Mouse (Mus musculus): ENCODE measurements around the gene Mcoln3.

The Mcoln3 gene

DNA sequence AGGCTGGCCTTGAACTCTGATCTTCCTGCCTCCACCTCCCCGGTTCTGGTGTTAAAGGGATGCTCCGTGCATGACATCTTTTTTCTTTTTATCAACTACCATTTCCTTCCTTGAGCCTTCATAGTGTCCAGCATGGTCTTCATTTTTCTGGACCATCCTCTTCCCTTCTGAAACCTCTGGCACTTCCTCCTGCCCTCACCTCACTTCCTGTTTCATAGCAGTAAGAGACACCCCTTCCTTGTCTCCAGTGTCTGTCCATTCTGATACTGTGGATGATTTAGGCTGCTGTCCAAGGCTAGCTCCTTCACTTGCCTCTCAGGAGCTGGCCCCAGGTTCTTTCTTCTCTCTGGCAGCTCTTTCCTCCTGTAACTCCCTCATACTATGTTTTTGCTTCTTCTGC, 18.2 kb downstream of the Mcoln3 start:
- 87% methylated on average over 2 of the region's 2 CpGs for WGBS

DNA sequence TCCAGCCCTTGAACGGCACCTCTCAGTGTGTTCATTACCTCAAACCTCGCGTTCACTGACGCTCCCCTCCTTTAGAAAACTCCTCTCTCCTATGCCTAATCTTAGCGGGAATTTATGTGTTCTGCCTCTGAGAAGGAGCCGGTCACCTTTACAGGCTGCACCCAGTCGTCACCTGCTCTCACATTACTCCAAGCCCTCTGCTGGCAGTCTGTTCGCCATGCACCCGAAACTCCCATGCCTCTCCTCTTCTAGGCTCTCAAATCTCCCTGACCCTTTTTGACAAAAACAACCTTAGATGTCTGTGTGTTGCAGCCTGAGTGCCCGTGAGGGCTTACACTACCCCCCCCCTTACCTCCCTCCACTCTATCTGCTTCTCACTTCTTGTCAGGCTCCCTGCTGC, 19.2 kb downstream of the Mcoln3 start:
- 33% methylated on average over 10 of the region's 10 CpGs for WGBS

DNA sequence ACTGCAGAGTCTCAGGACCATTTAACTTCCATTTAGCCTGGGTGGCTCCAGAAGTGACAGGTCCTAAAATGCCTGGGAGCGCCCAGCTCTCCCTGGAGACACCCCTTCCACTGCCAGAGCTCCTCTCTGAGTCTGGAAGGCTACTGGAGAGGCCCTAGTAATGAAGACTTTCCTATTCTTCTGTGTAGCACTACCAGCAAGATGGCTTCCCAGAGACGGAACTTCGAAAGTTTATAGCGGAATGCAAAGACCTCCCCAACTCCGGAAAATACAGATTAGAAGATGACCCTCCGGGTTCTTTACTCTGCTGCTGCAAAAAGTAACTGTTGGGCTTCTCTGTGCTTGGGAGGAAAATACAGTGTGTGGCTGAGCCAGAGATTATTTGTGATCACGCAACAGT, 23.0 kb downstream of the Mcoln3 start:
- WGBS = 97% methylated on average over 7 of the region's 7 CpGs

DNA sequence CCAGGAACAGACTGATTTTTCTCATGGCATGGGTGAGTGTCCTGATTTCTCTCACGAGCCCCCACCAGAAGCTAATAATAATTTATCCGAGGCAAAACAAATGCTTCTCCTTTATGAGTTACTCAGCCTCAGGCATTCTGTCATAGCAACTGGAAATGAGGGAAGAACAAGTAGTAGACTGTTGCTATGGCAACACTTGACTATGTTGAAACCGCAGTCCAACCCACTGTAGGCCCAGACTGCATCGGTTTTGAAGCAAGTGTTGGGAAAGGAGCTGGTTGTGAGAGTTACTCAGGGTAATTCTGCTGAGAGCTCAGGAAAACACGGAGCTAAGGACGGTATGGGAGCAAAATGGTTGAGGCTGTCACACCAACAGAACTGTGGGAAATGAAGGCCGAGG, 25.3 kb downstream of the Mcoln3 start:
- 75% methylated on average over 7 of the region's 7 CpGs for WGBS

DNA sequence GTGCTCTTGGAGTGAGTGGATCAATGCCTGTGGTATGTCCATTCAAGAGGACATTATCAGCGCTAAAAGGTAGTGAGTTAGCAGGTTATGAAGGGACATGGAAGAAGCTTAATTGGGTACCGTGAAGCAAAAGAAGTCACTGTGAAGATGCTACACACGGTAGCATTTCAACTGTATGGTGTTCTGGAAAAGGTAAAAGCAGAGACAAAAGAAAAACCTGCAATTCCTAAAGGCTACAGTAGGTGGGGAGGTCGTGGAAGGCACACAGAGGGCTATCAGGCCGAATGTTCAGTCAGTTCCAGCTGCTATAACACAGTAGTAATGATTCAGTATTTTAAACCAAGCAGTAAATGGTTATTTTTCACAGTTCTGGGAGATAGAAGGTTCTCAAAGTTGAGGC, 28.3 kb downstream of the Mcoln3 start:
- WGBS = 60% methylated on average over 5 of the region's 5 CpGs

DNA sequence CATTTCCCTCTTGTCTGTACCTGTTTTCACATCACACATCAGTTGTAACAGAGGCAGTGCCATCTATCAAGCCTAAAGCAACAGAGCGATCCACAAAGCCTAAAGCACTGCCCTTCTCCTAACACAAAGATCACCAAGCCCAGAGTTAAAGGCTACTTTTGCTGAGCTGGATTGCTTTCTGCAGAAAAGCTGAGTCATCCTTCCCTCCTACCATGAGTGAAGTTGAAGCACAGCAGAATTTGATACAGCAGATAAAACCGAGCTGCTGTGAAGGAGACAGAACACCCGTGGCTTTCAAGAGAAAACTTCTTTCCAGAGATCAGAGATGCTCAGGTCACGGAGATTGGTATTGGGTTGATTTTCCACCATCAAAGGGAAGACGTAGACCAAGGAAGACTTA, 28.9 kb downstream of the Mcoln3 start:
- WGBS = 60% methylated on average over 5 of the region's 5 CpGs

DNA sequence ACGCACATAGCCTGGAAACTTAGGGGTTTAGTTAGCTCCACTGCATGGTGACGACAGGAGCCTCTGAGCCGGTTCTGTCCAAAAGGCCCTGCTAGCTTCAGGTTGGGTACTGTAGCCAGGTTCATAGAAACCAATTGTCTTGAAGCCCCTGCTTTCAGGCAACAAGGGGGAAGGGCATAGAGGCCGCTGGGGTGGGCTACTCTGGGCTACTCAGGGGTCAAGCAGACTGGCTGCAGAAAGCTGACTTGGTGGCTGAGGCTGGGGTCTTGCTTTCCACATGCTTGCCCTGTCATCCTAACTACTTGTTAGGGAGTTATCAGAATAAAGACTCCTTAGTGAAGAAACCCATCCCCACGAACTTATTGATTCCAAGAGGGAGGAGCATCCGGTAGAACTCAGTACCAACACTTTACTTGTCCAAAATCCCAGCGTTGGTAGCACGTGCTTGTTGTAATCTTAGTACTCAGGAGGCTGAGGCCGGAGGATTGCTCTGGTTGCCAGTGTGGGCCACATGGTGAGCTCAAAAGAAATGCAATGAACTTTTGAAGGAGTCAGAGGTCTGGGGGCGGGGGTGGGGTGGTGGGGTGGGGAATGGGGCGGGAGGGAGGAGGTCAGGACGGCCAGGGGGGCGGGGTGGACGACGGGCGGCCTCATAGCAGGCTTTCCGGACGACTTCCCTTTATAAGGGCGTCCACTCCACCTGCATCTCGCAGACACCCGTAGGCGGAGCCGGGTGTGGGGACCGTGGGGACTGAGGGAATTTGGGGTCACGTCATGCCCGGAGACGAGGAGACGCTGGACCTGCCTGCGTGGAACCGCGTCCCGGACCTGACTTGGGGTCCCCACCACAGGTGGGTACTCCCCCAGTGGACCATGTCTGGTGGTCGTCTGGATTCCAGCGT, 32.2 kb downstream of the Mcoln3 start, which contains the start of gene Mcoln2:
Gene Mcoln2, plus strand, starts transcription at position 678 of the 902 bp plus-strand sequence.
- 21% methylated on average over 34 of the region's 34 CpGs for WGBS

DNA sequence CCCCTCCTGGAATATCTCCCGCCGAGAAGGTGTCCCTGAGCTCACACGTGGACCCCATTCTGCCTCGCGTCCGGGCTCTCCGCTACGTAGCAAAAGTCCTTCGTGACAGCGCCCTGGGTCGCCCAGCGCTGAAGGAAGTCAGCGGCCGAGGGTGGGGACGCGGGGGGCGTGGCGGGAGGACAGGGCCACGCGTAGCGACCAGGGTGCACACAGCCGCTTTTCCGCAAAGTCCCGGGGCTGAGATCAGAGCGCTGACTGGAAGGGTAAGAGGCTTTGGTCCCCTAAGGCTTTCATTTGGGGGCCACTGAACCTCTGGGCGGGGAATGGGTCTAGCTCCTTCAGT, 32.8 kb downstream of the Mcoln3 start:
- under 1% methylated on average over 26 of the region's 26 CpGs for WGBS

DNA sequence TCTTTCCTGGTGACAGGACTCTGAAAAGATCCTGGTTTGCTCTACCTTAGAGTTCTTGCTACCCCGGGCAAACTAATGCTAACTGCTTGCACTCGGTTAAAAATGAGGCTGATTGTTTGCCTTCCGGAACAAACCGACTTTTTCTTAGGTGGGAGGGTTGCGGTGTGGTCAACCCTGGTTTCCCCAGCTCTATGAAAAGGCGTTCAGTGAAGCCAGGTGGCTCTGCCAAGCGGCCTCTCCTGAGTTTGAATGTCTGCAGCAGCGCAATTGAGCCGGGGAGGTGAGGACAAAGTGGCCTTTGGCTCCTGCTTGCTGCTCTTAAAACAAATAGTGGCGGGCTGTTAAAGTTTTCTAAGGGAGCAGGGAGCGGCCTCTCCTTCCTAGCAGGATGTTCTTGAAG, 33.3 kb downstream of the Mcoln3 start:
- 39% methylated on average over 11 of the region's 11 CpGs for WGBS

DNA sequence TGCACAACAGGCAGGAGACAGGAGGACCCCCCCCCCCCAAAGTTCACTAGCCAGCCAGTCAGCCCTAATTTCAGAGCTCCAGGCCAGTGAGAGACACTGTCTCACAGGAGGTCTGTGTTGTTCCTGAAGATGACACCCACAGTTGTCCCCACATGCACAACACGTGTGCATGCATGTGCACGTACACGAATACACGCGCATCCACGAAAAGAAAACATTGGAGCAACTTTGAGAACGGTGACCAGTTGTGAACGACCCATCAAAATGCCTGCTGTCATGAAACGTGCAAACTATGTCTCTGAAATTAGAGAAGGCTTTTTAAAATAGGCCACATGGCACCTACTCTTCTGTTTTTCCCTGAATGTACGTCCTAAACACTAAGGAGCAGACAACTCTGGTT, 34.1 kb downstream of the Mcoln3 start:
- 94% methylated on average over 10 of the region's 10 CpGs for WGBS

DNA sequence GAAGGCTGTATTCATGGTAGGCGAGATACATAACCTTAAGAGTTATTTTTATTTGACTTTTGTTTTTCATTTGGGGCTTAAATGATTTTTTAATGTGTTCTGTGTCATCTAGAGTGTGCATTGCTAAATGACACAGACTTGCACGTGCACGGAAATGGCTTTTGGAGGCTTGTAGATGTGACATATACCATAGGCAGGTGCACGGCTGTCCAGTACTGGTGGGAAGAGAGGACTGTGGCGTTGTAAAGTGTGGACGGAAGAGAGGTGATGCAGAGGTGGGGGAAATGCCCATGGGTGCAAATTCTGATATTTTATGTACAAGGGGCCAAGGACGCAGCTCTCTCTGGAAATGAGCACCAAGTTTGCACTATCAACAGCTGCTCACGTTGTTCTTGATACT, 34.5 kb downstream of the Mcoln3 start:
- 93% methylated on average over 8 of the region's 8 CpGs for WGBS

DNA sequence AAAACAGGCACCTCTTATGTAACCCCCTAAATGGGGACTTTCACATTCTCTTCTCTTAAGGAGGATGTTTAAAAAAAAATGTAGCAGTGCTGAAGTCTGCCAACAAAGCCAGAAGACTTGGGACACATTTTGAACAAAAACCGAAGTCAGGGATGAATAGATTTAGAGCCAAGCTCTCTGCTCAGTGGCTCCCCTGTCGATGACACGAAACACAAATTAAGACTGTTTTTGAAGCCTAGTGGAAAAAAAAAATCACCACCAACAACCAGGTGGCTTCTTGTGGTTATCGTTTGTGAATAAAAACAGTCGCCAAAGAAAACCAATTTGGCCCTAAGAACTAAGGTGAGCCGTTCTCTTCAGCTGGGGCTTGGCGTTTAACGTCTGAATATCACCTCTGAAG, 35.1 kb downstream of the Mcoln3 start:
- WGBS = 73% methylated on average over 8 of the region's 8 CpGs

DNA sequence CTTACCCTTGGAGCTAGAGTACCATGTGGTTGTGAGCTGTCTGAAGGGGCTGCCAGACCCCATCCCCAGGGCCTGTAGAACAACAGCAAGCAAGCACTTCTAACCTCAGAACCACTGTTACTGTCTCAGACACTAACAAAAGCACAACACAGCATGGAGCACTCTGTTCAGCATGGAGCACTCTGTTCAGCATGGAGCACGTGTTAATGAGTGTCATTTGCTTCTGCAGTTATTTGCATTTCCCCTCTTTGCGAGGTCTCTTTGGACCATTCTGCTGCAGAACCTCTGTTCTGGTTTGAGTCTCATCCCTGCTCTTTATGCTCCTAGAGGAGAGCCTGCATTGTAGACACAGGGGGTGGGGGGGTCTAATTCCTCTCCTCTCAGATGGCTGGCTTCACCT, 35.7 kb downstream of the Mcoln3 start:
- 82% methylated on average over 2 of the region's 2 CpGs for WGBS

DNA sequence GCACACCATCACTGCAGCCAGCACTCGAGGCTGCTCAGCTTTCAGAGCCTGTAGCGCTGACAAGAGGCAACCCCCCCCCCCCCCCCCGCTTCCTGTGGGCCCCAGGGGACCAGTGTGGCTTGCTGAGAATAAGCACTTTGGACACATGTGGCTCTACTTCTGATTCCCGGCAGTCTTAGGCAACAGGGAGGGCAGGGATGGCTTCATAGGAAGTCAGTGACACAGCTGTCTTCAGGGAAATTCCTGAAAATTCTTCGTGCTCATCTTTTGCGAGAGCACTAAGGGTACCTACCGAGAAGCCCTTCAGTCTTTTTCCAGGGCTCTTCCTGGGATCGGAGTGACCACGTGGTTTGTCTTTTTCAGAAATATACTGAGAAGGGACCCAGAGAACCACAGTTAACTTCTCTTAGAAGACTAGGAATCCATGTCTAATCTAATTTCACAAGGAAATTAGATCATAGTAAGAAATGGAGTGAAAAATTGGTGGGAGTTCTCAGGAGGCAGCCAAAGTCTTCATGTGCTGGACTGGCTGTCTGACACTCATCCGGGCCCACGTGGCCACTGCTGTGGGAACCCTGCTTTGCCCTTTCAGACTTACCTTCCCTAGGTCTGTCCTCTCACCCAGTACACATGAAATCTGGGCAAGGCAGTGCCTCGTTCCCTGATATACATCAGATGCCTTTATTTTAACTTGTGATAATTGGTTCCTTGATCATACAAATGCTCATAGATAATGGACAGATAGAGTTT, 36.8 kb downstream of the Mcoln3 start:
- 59% methylated on average over 12 of the region's 12 CpGs for WGBS

DNA sequence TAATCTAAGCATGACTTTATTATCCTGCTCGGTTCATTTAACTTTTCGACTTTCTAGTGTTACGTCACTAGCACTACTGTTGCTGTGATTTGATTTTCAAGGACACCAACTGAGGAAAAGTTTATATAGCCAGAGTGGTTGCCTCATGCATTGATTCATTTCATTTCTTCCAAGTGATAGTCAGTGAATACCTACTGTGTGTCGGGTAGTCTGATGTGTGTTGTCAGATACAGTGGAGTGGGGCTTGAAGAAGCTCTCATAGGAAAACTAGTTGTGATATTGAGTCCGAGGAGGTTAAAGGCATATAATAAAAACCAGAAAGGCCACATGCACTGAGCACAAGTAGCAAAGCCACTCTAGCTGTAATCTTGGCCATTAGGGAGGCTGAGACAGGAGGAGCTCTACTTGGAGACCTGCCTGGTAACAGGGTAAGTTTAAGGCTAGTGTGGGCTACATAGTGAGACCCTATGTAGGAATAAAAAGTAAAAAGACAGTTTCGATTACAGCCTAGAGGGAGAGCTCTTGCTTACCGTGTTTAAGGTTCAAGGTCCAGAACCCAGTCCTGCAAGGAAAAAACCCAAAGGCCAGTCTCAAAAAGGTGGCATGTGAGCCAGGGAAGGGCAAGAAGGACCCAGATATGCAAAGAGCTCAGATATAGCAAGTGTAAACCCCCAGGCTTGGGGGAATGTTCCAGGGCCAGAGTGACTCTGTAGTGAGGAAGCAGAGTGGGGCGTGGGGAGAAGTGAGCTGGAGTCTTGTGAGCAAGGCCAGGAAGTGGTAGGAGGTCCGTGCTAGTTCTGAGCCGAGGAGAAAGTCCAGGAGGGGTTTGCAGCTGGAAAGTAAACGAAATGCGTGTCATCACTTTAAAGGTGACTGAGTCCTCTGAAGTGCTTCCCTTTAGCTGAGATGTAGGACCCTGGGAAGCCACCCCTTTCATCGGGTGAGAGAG, 38.7 kb downstream of the Mcoln3 start:
- 86% methylated on average over 13 of the region's 13 CpGs for WGBS

DNA sequence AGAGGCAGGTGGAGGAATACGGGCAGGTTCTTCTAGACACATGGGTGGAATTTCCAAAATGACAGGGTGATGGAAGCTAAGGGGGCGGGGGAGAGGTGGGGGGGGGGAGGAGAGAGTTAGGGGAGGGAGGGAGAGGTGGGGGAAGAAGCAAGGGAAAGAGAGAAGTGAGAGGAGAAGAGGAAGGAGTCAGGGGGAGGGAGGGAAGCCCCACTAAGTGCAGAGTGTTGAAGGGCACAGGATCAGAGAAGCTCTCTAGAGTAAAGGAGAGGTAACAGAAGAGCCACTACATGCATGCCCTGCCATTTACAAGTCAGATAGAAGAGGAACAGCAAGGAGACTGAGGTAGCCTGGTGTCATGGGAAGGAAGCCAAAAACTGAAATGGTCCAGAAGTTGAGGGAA, 39.6 kb downstream of the Mcoln3 start:
- 84% methylated on average over 2 of the region's 2 CpGs for WGBS

DNA sequence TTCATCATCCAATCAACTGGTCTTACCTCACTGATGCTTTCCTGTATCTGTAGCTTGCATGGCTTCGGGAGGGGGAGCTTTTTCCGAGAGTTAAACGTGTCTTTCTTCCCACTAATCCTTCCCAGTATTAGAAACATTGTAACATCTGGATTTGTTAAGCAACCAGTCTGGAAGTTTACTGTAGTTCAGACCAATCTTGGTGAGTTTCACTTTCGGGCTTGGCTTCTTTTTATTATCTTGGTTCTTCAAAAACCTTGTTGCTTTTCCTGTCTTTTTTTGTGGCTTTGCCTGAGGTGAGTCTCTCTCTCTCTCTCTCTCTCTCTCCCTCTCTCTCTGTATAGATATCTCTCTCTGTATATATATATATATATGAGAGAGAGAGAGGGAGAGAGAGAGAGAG, 40.8 kb downstream of the Mcoln3 start:
- WGBS = 83% methylated on average over 4 of the region's 4 CpGs

DNA sequence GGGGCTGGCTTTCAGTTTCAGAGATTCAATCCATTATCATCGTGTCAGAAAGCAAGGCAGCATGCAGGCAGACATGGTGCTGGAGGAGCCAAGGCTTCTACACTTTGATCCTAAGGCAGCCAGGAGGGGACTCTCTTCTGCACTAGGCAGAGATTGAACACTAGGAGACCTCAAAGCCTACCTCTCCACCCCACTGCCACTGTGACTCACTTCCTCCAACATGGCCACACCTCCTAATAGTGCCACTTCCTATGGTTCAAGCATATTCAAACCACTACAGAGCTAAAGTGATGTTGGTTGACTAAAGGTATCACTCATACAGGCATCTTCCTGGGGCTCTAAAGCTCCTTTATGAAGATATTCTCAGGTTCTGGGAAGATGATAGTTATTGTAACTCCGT, 42.1 kb downstream of the Mcoln3 start:
- whole genome bisulfite sequencing = 88% methylated on average over 2 of the region's 2 CpGs

DNA sequence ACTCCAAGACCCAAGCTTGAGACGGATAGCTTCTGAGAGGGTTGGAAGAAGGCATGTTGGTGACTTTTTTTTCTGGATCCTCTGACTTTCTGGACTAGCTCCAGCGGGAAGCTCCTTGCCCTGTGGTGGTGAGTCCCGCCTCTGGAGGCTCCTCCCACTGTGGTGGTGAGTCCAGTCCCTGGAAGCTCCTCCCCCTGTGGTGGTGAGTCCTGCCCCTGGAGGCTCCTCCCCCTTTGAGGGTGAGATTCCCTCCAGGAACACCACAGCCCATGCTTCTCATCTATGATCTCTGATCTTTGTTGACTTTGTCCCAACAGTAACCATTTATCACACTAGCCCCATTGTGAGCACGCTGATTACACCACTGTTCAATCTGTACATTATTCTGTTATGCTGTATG, 44.9 kb downstream of the Mcoln3 start:
- WGBS = 87% methylated on average over 4 of the region's 4 CpGs

DNA sequence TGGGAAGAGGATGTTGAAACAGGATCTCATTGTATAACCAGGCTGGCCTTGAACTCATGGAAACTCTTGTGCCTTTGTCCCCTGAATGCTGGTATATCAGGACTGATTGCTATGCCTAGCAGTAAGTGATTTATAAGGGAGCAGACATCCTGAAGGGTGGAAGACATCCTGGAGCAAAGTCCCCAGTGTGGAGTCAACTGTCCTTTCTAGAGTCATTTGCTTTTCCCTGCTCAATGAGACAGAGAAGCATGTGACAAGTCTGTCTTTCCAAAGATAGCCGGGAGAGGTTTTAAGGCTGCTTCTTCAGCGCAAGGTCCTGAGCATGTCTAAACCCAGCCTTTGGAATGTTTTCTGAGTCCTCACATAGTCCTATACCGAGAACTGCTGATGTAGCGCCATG, 52.1 kb downstream of the Mcoln3 start:
- WGBS = 92% methylated on average over 4 of the region's 4 CpGs

DNA sequence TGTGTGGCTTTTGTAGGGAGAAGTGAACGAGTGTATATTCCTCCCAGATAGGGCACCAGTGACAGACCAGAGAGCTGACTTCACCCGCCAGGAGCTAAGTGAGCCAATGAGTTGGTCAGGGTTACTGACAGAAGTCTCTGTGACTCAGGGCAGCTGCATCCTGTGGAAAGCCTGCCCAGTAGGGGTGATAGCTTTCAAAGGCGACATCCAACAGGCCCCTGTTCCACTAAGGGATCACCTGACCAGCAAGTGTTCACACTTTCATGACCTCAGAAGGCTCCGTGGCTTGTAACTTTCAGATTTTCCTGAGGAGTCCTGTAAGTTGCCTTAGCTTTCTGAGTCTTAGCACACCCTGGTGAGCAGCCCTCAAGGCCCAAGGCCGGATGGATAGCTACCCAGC, 55.8 kb downstream of the Mcoln3 start:
- WGBS = 73% methylated on average over 5 of the region's 5 CpGs

DNA sequence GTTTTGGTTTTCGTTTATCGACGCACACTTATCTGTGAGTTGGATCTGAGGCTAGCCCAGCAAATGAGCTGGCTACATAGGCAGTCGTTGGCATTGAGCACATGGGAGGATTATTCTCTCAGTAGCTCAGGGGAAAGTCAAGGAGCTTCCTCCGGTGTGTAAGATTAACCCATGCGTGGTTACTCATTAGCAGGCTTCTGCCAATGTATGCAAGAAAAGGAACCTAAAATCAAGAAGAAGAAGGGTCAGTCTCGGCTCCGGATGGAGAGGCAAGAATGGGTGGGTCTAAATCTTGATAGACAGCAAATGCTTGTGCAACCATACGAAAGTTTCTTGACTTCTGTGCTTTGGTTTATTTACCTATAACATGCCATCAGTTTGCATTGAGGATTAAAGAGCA, 57.0 kb downstream of the Mcoln3 start:
- WGBS = 86% methylated on average over 9 of the region's 9 CpGs
